Mouse (Mus musculus): ENCODE results near the gene Gm14434. TPM values are rescaled to one million over a fixed set of nuclear protein-coding genes. Genes with fewer than 3 reads are reported as not detected.
"Not testable (repeated sequence)": the region's sequence is repeated elsewhere in the genome, so short reads cannot be mapped to it uniquely, and the experiment has no call there.

Gm14434 gene
- 11.9 and 21.1 TPM in 2 replicates for polyA plus RNA-seq (2015; fragmentation: Nextera tagmentation; extraction: Ambion mirVana)

GRCm38 (mm10) chr2:176486683-176487082 lies at the start of gene Gm14434:
Gm14434 (minus strand) TSS chr2:176486783.
- not testable (repeated sequence) for ATAC-seq; H3K27ac ChIP-seq (ENCODE audit: low read depth, low read length); H3K4me3 ChIP-seq (ENCODE audit: low read length); H3K4me1 ChIP-seq (ENCODE audit: control insufficient read depth, insufficient read depth, low read depth, low read length); H3K4me2 ChIP-seq (ENCODE audit: low read length); H3K9ac ChIP-seq (ENCODE audit: low read depth, low read length); H3K27me3 ChIP-seq (replicated peaks; ENCODE audit: control insufficient read depth, insufficient read depth, low read length); H3K36me3 ChIP-seq (ENCODE audit: control insufficient read depth, insufficient read depth, low read length); H3K9me3 ChIP-seq (ENCODE audit: control insufficient read depth, low read length)
- WGBS = no CpG with 5 or more reads among the region's 4 CpGs

GRCm38 (mm10) chr2:176520756-176521155 lies 34.2 kb upstream of the Gm14434 start, which contains the start of gene Zfp967:
Zfp967 (plus strand) TSS chr2:176521056.
- not testable (repeated sequence) for H3K4me1 ChIP-seq (ENCODE audit: control insufficient read depth, insufficient read depth, low read depth, low read length); H3K27ac ChIP-seq (ENCODE audit: low read depth, low read length); H3K4me3 ChIP-seq (ENCODE audit: low read length); H3K36me3 ChIP-seq (ENCODE audit: control insufficient read depth, insufficient read depth, low read length); H3K4me2 ChIP-seq (ENCODE audit: low read length); H3K9ac ChIP-seq (ENCODE audit: low read depth, low read length); H3K9me3 ChIP-seq (ENCODE audit: control insufficient read depth, low read length); ATAC-seq; H3K27me3 ChIP-seq (replicated peaks; ENCODE audit: control insufficient read depth, insufficient read depth, low read length)
- no CpG with 5 or more reads among the region's 9 CpGs for WGBS

GRCm38 (mm10) chr2:176423294-176423693 lies 63.3 kb downstream of the Gm14434 start, which contains the start of gene Gm14435:
Gm14435 (plus strand) TSS chr2:176423594.
- H3K36me3 ChIP-seq (ENCODE audit: control insufficient read depth, insufficient read depth, low read length); H3K4me1 ChIP-seq (ENCODE audit: control insufficient read depth, insufficient read depth, low read depth, low read length); H3K4me2 ChIP-seq (ENCODE audit: low read length); H3K9ac ChIP-seq (ENCODE audit: low read depth, low read length); ATAC-seq; H3K4me3 ChIP-seq (ENCODE audit: low read length); H3K9me3 ChIP-seq (ENCODE audit: control insufficient read depth, low read length); H3K27ac ChIP-seq (ENCODE audit: low read depth, low read length); H3K27me3 ChIP-seq (replicated peaks; ENCODE audit: control insufficient read depth, insufficient read depth, low read length): not testable (repeated sequence)
- WGBS = no CpG with 5 or more reads among the region's 6 CpGs

Other genes starting within 250 kb of the Gm14434 start
- gene Gm11009, start 167.3 kb downstream of the Gm14434 start, polyA plus RNA-seq (2015; fragmentation: Nextera tagmentation; extraction: Ambion mirVana) = not detected in 2 replicates
- 10.3 and 14.4 TPM in 2 replicates for gene Gm14435, start 63.2 kb downstream of the Gm14434 start, polyA plus RNA-seq (2015; fragmentation: Nextera tagmentation; extraction: Ambion mirVana)
- gene Zfp967, start 34.3 kb upstream of the Gm14434 start, polyA plus RNA-seq (2015; fragmentation: Nextera tagmentation; extraction: Ambion mirVana) = not detected in 2 replicates
- gene Gm14308, start 149.6 kb upstream of the Gm14434 start, polyA plus RNA-seq (2015; fragmentation: Nextera tagmentation; extraction: Ambion mirVana) = 18.4 and 24.6 TPM in 2 replicates
- gene Zfp973, start 183.7 kb upstream of the Gm14434 start, polyA plus RNA-seq (2015; fragmentation: Nextera tagmentation; extraction: Ambion mirVana) = 10.1 and 11.1 TPM in 2 replicates
- 45.4 and 45.5 TPM in 2 replicates for gene Gm14305, start 221.5 kb upstream of the Gm14434 start, polyA plus RNA-seq (2015; fragmentation: Nextera tagmentation; extraction: Ambion mirVana)